Mouse (Mus musculus) midbrain, postnatal 0 days (tissue): Measurements from ENCODE around the gene Nrip2. TPM values are rescaled to one million over a fixed set of nuclear protein-coding genes. Genes with fewer than 3 reads are reported as not detected.
"Not testable (repeated sequence)": the region's sequence is repeated elsewhere in the genome, so short reads cannot be mapped to it uniquely, and the experiment has no call there.

Experiments
- ATAC-seq: fragments of 200-750 bp; cut with Nextera tagmentation; 2 replicates; pipeline ENCODE4 v1.8.0; 2017; ENCODE audit warnings: moderate number of reproducible peaks, mild to moderate bottlenecking, moderate TSS enrichment, moderate library complexity; ENCODE audit not compliant: low FRiP score
- DNase-seq: peaks from one replicate; pipeline ENCODE4 v3.0.0-alpha.2; 2015; ENCODE audit warnings: low spot score
- H3K27ac ChIP-seq: fragments of 300-500 bp; sonication (generic); 2 replicates; pipeline ENCODE4 v1.5.1; 2014; ENCODE audit warnings: low read depth, mild to moderate bottlenecking, low read length, mixed read lengths
- H3K27me3 ChIP-seq: fragments of 300-500 bp; sonication (generic); 2 replicates; pipeline ENCODE4 v1.6.1; 2014; ENCODE audit warnings: low read length, control low read depth, mixed read lengths; ENCODE audit not compliant: insufficient read depth
- H3K36me3 ChIP-seq: fragments of 300-500 bp; sonication (generic); 2 replicates; pipeline ENCODE4 v1.6.1; 2014; ENCODE audit warnings: low read length, control low read depth, mixed read lengths; ENCODE audit not compliant: insufficient read depth
- H3K4me1 ChIP-seq: fragments of 300-500 bp; sonication (generic); 2 replicates; pipeline ENCODE4 v1.6.1; 2014; ENCODE audit warnings: mild to moderate bottlenecking, control low read depth, antibody characterized with exemption, low read length, mixed read lengths; ENCODE audit not compliant: insufficient read depth
- H3K4me2 ChIP-seq: fragments of 300-500 bp; sonication (generic); 2 replicates; pipeline ENCODE4 v1.6.1; 2014; ENCODE audit warnings: low read depth, mild to moderate bottlenecking, low read length, mixed read lengths; ENCODE audit not compliant: poor library complexity, severe bottlenecking
- H3K4me3 ChIP-seq: fragments of 300-500 bp; sonication (generic); 2 replicates; pipeline ENCODE4 v1.5.1; 2014; ENCODE audit warnings: low read depth, mild to moderate bottlenecking, low read length, moderate library complexity
- H3K9ac ChIP-seq: fragments of 300-500 bp; sonication (generic); replicated peaks from 2 replicates; pipeline ENCODE4 v1.6.1; 2014; ENCODE audit warnings: mild to moderate bottlenecking, low read length, moderate library complexity, mixed read lengths; ENCODE audit not compliant: poor library complexity, severe bottlenecking
- H3K9me3 ChIP-seq: fragments of 300-500 bp; sonication (generic); 2 replicates; pipeline ENCODE4 v1.6.1; 2016; ENCODE audit warnings: low read length, control low read depth
- CTCF ChIP-seq: IDR thresholded peaks from 2 replicates; pipeline ENCODE4 v1.5.1; 2016; ENCODE audit warnings: antibody characterized with exemption, mild to moderate bottlenecking
- WGBS: fragments of 180-500 bp; shearing (Covaris S2); extraction: QIAGEN DNeasy Blood & Tissue Kit; methylation state at CpG from one replicate; pipeline ENCODE4 v1.1.7; 2014; 5-methylcytosine and 5-hydroxymethylcytosine counted together
- polyA plus RNA-seq: library from polyadenylated mRNA; unstranded; fragments of >200 nt; fragmentation: Nextera tagmentation; extraction: Ambion mirVana; gene quantifications from 2 replicates; pipeline ENCODE4 v1.2.1, GENCODE M21; 2015
- total RNA-seq: library from RNA; depleted of rRNA; stranded (reverse); fragments of >200 nt; gene quantifications from 2 replicates; pipeline ENCODE4 v1.2.3, GENCODE M21; 2014

Gene Nrip2
- total and polyA plus RNA-seq, 2 experiments from 2014 or later, result 11.6 to 13.0 TPM

GRCm38 (mm10) chr6:128370040-128370439 is 29.1 kb upstream of the Nrip2 start:
- Histone ChIP-seq H3K9ac (no peak overlapping the region), H3K9me3 (no peaks in the 10 kb centered on the region), H3K27ac (no peak overlapping the region), H3K27me3 (no peaks in the 10 kb centered on the region), H3K36me3 (0 out of 2 replicates have a peak, but pooled peaks cover 4% of the 10 kb centered on the region), H3K4me2 (no peak overlapping the region), H3K4me3 (no peak overlapping the region), H3K4me1 (no peaks in the 10 kb centered on the region; the same call in 1 of the 2 replicates)
- WGBS, result 94% methylated on average over 5 of the region's 5 CpGs
- no peak for TF ChIP-seq CTCF
- DNase-seq, result no peak
- no peak for ATAC-seq

- H3K27me3 ChIP-seq, result no peaks in the 10 kb centered on the region
- ATAC-seq (peak; percentile 56), DNase-seq (peak; percentile 59)
- TF ChIP-seq CTCF, result no peak
- WGBS, result 14% methylated on average over 6 of the region's 6 CpGs
- no peaks in the 10 kb centered on the region for H3K36me3 ChIP-seq
- no peaks in the 10 kb centered on the region for H3K9me3 ChIP-seq
- H3K9ac ChIP-seq, result no peak within 1 kb of the TSS
- H3K4me2 ChIP-seq, result no peak within 1 kb of the TSS
- no peaks in the 10 kb centered on the region; the same call in 1 of the 2 replicates for H3K4me1 ChIP-seq
- H3K4me3 ChIP-seq, result no peak within 1 kb of the TSS
- no peak within 1 kb of the TSS for H3K27ac ChIP-seq
Observed at GRCm38 (mm10) chr6:128375192-128375591, 23.9 kb upstream of the Nrip2 start, which contains the start of the genes Tex52 and Gm44596. Gene Tex52, plus strand, starts transcription at chr6:128375456. Gene Gm44596, plus strand, starts transcription at chr6:128375503.

GRCm38 (mm10) chr6:128376371-128377085 is 22.6 kb upstream of the Nrip2 start:
- DNase-seq (no peak), ATAC-seq (no peak)
- no peaks in the 10 kb centered on the region; the same call in 1 of the 2 replicates for H3K4me1 ChIP-seq
- H3K4me3 ChIP-seq, result no peak overlapping the region
- no peak overlapping the region for H3K4me2 ChIP-seq
- no peak overlapping the region for H3K27ac ChIP-seq
- no peaks in the 10 kb centered on the region for H3K36me3 ChIP-seq
- 89% methylated on average over 17 of the region's 17 CpGs for WGBS
- H3K27me3 ChIP-seq, result no peaks in the 10 kb centered on the region
- TF ChIP-seq CTCF, result no peak
- no peak overlapping the region for H3K9ac ChIP-seq
- H3K9me3 ChIP-seq, result no peaks in the 10 kb centered on the region

GRCm38 (mm10) chr6:128379636-128380035 is 19.5 kb upstream of the Nrip2 start:
- DNase-seq (no peak), ATAC-seq (no peak)
- no peak for TF ChIP-seq CTCF
- Histone ChIP-seq H3K27me3 (no peaks in the 10 kb centered on the region), H3K4me1 (no peaks in the 10 kb centered on the region; the same call in 1 of the 2 replicates), H3K36me3 (no peaks in the 10 kb centered on the region), H3K4me2 (no peak overlapping the region), H3K27ac (no peak overlapping the region), H3K4me3 (no peak overlapping the region), H3K9ac (no peak overlapping the region), H3K9me3 (no peaks in the 10 kb centered on the region)
- 87% methylated on average over 16 of the region's 16 CpGs for WGBS

- not testable (repeated sequence) for H3K27ac ChIP-seq, H3K9me3 ChIP-seq, DNase-seq, ATAC-seq, H3K4me2 ChIP-seq, H3K4me1 ChIP-seq, H3K36me3 ChIP-seq, H3K9ac ChIP-seq, H3K4me3 ChIP-seq, H3K27me3 ChIP-seq
- 79% methylated on average over 1 of the region's 1 CpGs for WGBS
- peak; percentile 45 for TF ChIP-seq CTCF
Observed at GRCm38 (mm10) chr6:128380594-128381167, 18.4 kb upstream of the Nrip2 start.

GRCm38 (mm10) chr6:128381254-128381653 is 17.8 kb upstream of the Nrip2 start:
- H3K9ac ChIP-seq, result no peak overlapping the region
- no peak overlapping the region for H3K4me3 ChIP-seq
- ATAC-seq (no peak), DNase-seq (no peak)
- no peaks in the 10 kb centered on the region for H3K9me3 ChIP-seq
- TF ChIP-seq CTCF, result no peak
- no peaks in the 10 kb centered on the region for H3K36me3 ChIP-seq
- H3K27me3 ChIP-seq, result no peaks in the 10 kb centered on the region
- H3K4me1 ChIP-seq, result no peaks in the 10 kb centered on the region
- no peak overlapping the region for H3K4me2 ChIP-seq
- WGBS, result 73% methylated on average over 3 of the region's 3 CpGs
- H3K27ac ChIP-seq, result no peak overlapping the region
